Mouse (Mus musculus): ENCODE measurements around the gene Gucy2c. TPM values are rescaled to one million over a fixed set of nuclear protein-coding genes. Genes with fewer than 3 reads are reported as not detected.
A peak's percentile ranks its signal among the peaks of the same experiment; 100 is the strongest.

Gucy2c gene
- polyA plus RNA-seq (2017; shearing (Covaris generic)): not detected

- no peak for ATAC-seq
Measured at GRCm38 (mm10) chr6:136781377-136781986, at the start of gene Gucy2c. Gene Gucy2c, minus strand, starts transcription at chr6:136781765.

- ATAC-seq: no peak
Measured at GRCm38 (mm10) chr6:136828681-136829080, 47.1 kb upstream of the Gucy2c start.

- ATAC-seq: peak; percentile 99
Measured at GRCm38 (mm10) chr6:136827881-136828561, 46.5 kb upstream of the Gucy2c start, which contains the start of gene Wbp11. Gene Wbp11, minus strand, starts transcription at chr6:136828233.

- ATAC-seq: no peak
Measured at GRCm38 (mm10) chr6:136827516-136827880, 45.9 kb upstream of the Gucy2c start, which contains the start of gene BC049715. Gene BC049715, plus strand, starts transcription at chr6:136827626.

- no peak for ATAC-seq
Measured at GRCm38 (mm10) chr6:136827116-136827515, 45.6 kb upstream of the Gucy2c start.

GRCm38 (mm10) chr6:136824987-136825386 lies 43.4 kb upstream of the Gucy2c start:
- no peak for ATAC-seq

GRCm38 (mm10) chr6:136821086-136821485 lies 39.5 kb upstream of the Gucy2c start:
- no peak for ATAC-seq

GRCm38 (mm10) chr6:136820381-136820780 lies 38.8 kb upstream of the Gucy2c start:
- ATAC-seq: no peak

- ATAC-seq: no peak
Measured at GRCm38 (mm10) chr6:136817549-136817948, 36.0 kb upstream of the Gucy2c start.

GRCm38 (mm10) chr6:136816826-136817225 lies 35.3 kb upstream of the Gucy2c start:
- ATAC-seq: no peak

GRCm38 (mm10) chr6:136815381-136815780 lies 33.8 kb upstream of the Gucy2c start:
- no peak for ATAC-seq

- ATAC-seq: no peak
Measured at GRCm38 (mm10) chr6:136813117-136813516, 31.6 kb upstream of the Gucy2c start.

- ATAC-seq: no peak
Measured at GRCm38 (mm10) chr6:136811196-136811595, 29.6 kb upstream of the Gucy2c start.

GRCm38 (mm10) chr6:136809673-136810072 lies 28.1 kb upstream of the Gucy2c start:
- no peak for ATAC-seq

GRCm38 (mm10) chr6:136809077-136809476 lies 27.5 kb upstream of the Gucy2c start:
- peak; percentile 46 for ATAC-seq

GRCm38 (mm10) chr6:136808631-136809046 lies 27.1 kb upstream of the Gucy2c start:
- peak; percentile 5 for ATAC-seq

GRCm38 (mm10) chr6:136808014-136808417 lies 26.5 kb upstream of the Gucy2c start, which contains the start of gene H2afj:
Gene H2afj, plus strand, starts transcription at chr6:136808244.
- ATAC-seq: peak; percentile 67

GRCm38 (mm10) chr6:136807395-136808013 lies 25.9 kb upstream of the Gucy2c start:
- no peak for ATAC-seq

- no peak for ATAC-seq
Measured at GRCm38 (mm10) chr6:136806819-136807218, 25.3 kb upstream of the Gucy2c start.

- ATAC-seq: no peak
Measured at GRCm38 (mm10) chr6:136805409-136805775, 23.8 kb upstream of the Gucy2c start.

- ATAC-seq: peak; percentile 2
Measured at GRCm38 (mm10) chr6:136804705-136805408, 23.3 kb upstream of the Gucy2c start.

GRCm38 (mm10) chr6:136803739-136804633 lies 22.4 kb upstream of the Gucy2c start, which contains the start of gene Hist4h4:
Gene Hist4h4, minus strand, starts transcription at chr6:136804415.
- peak; percentile 64 for ATAC-seq

Measured in inflammation-experienced regulatory T-cells, adult 6 months (primary cell).